Mouse (Mus musculus): ENCODE measurements around the gene Rbm8a.

DNA sequence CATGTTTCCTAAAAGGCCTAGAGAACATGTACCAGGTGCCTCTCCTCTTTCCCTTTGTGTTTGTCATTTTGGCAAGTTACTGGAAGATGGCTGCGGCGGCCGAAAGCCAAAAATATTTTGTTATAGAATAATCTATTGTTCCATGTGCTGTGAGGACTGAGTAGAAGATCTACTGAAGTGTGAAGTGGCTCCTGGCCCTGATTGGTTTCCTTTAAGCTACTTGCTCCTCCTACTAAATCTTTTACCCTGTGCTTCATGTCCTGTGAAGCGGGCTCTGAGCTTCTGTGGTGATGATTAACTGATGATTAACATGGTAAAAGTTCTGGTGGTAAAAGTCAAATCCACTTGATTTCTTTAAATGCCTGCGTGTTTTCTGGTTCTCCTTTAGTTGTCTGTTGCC is 37.2 kb downstream of the Rbm8a start:
- TF ChIP-seq E2F4 (IDR thresholded peaks at IDR 0.05; ENCODE audit: borderline replicate concordance, low read depth, low read length), result no peak
- no peak for TF ChIP-seq MAZ (IDR thresholded peaks at IDR 0.05; ENCODE audit: low read depth, low read length)
- TF ChIP-seq RAD21 (IDR thresholded peaks at IDR 0.05; ENCODE audit: low read depth, low read length), result no peak
- no peak for TF ChIP-seq POLR2A (IDR thresholded peaks at IDR 0.05; ENCODE audit: control insufficient read depth in 1 of 2, insufficient read depth in 1 of 2, low read depth in 1 of 2, low read length in 2 of 2, poor library complexity in 1 of 2)
- no peak for TF ChIP-seq CTCF (IDR thresholded peaks at IDR 0.05 in 2 of 3, conservative IDR thresholded peaks at IDR 0.05 in 1 of 3; ENCODE audit: control insufficient read depth in 1 of 3, insufficient read depth in 1 of 3, low read depth in 2 of 3, low read length in 3 of 3, poor library complexity in 1 of 3, severe bottlenecking in 1 of 3)
- no peak for TF ChIP-seq POLR2AphosphoS2 (IDR thresholded peaks at IDR 0.05; ENCODE audit: low read length)
- TF ChIP-seq ELF1 (IDR thresholded peaks at IDR 0.05; ENCODE audit: low read depth, low read length), result no peak
- no peak for TF ChIP-seq EP300 (IDR thresholded peaks at IDR 0.05; ENCODE audit: low read depth in 1 of 2, low read length in 2 of 2)
- no peak for TF ChIP-seq TCF12 (IDR thresholded peaks at IDR 0.05; ENCODE audit: low read depth, low read length)

All from MEL (cell line).